Mouse (Mus musculus): ENCODE data around the gene Phf3. TPM values are rescaled to one million over a fixed set of nuclear protein-coding genes. Genes with fewer than 3 reads are reported as not detected.
"Not testable (repeated sequence)": the region's sequence is repeated elsewhere in the genome, so short reads cannot be mapped to it uniquely, and the experiment has no call there.

Gene Phf3
- total and polyA plus RNA-seq, 2 experiments from 2014 or later, result 31.6 to 40.9 TPM

DNA sequence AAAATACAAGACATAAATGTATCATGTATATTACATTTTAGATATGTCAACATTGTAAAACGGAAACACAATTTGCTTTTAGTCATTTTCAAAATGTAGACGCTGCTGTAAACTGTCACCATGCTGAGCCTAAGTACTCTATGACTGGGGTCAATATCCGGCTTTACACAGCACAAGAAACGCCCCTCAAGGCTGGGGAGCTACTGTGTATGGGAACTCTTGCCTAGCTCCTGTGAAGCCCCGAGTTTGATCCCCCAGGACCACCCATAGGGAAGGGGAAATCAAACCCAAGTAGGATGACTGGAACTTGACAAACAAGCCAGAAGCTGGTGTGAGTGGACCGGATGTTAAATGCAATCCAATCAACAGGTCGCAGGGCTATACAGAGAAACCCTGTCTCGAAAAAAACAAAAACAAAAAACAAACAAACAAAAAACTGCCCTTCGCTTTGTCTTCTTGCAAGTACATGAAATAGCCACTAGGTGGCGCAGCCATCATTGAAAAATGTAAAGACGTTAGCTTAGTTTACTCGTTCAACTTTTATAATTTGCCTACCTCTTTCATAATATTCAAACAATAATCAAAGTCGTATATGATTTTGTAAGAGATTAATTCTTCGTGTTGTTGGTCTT lies 95.2 kb downstream of the Phf3 start:
- no peaks in the 10 kb centered on the region for H3K4me1 ChIP-seq (ENCODE audit: insufficient read depth, low read length)
- H3K36me3 ChIP-seq (ENCODE audit: insufficient read depth, low read length), result no peaks in the 10 kb centered on the region
- H3K27me3 ChIP-seq (ENCODE audit: insufficient read depth, low read length), result no peaks in the 10 kb centered on the region
- no peak overlapping the region; the same call in 1 of the 2 replicates for H3K4me3 ChIP-seq (ENCODE audit: low read length)
- no peak overlapping the region for H3K27ac ChIP-seq
- TF ChIP-seq CTCF (IDR thresholded peaks at IDR 0.05; ENCODE audit: low read depth), result peak; percentile 85
- H3K9ac ChIP-seq (replicated peaks; ENCODE audit: low read length), result no peak overlapping the region
- peak overlapping the region; percentile 29 for H3K4me2 ChIP-seq (ENCODE audit: low read depth, low read length)
- H3K9me3 ChIP-seq (ENCODE audit: low read length), result no peaks in the 10 kb centered on the region
- ATAC-seq (0 out of 2 replicates have a peak, but pooled peaks have one; percentile 43), DNase-seq (ENCODE audit: low spot score) (peak; percentile 83)
- WGBS, result 16% methylated on average over 14 of the region's 14 CpGs

DNA sequence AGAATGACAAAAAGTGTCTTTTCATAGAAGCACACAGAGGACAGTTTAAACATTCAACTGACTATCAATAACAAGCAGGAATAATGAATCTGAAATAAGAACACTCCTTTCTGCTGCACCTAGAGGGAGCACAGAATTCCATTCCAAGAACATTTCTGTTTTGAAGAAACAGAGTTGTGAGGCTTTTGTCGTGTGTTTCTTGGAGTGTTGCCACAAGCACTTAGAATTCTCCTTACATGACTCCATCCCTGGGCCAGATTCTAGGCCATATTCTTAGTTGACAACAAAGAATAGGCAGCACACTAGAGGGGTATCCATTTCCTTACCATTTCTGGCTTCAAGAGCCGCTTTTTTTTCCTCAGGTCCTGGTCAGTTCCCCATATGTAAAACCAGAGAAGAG lies 97.5 kb downstream of the Phf3 start:
- no peaks in the 10 kb centered on the region for H3K27me3 ChIP-seq (ENCODE audit: insufficient read depth, low read length)
- DNase-seq (ENCODE audit: low spot score) (peak; percentile 11), ATAC-seq (no peak)
- no peak overlapping the region for H3K9ac ChIP-seq (replicated peaks; ENCODE audit: low read length)
- H3K4me1 ChIP-seq (ENCODE audit: insufficient read depth, low read length), result no peaks in the 10 kb centered on the region
- no peak overlapping the region for H3K4me3 ChIP-seq (ENCODE audit: low read length)
- WGBS, result 54% methylated on average over 2 of the region's 2 CpGs
- no peak overlapping the region for H3K27ac ChIP-seq
- H3K4me2 ChIP-seq (ENCODE audit: low read depth, low read length), result no peak overlapping the region
- peak; percentile 34 for TF ChIP-seq CTCF (IDR thresholded peaks at IDR 0.05; ENCODE audit: low read depth)
- H3K36me3 ChIP-seq (ENCODE audit: insufficient read depth, low read length), result no peaks in the 10 kb centered on the region
- H3K9me3 ChIP-seq (ENCODE audit: low read length), result no peaks in the 10 kb centered on the region

DNA sequence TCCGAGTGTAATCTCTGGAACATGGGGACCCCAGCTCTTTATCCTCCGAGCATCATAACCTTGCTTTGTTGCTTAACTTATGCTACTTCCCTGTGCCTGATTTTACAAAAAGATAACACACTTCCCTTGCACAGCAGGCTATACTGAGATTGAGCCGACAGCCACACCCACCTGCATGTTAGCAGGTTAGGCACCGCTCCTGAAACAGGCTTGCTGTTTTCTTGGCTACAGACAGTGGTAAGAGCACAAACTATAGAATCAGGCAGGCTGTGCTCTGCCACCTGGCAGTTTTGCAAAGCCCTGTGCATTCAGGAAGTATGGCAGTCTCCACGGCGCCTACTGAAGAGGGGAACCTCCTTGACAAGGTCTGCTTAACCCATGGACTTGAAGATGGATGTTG lies 100.1 kb downstream of the Phf3 start:
- Histone ChIP-seq H3K36me3 (ENCODE audit: insufficient read depth, low read length) (no peaks in the 10 kb centered on the region), H3K27ac (no peak overlapping the region), H3K9me3 (ENCODE audit: low read length) (no peaks in the 10 kb centered on the region), H3K27me3 (ENCODE audit: insufficient read depth, low read length) (no peaks in the 10 kb centered on the region), H3K4me1 (ENCODE audit: insufficient read depth, low read length) (no peaks in the 10 kb centered on the region), H3K9ac (replicated peaks; ENCODE audit: low read length) (no peak overlapping the region), H3K4me3 (ENCODE audit: low read length) (no peak overlapping the region), H3K4me2 (ENCODE audit: low read depth, low read length) (no peak overlapping the region)
- DNase-seq (ENCODE audit: low spot score) (no peak), ATAC-seq (no peak)
- no peak for TF ChIP-seq CTCF (IDR thresholded peaks at IDR 0.05; ENCODE audit: low read depth)
- 77% methylated on average over 6 of the region's 6 CpGs for WGBS

DNA sequence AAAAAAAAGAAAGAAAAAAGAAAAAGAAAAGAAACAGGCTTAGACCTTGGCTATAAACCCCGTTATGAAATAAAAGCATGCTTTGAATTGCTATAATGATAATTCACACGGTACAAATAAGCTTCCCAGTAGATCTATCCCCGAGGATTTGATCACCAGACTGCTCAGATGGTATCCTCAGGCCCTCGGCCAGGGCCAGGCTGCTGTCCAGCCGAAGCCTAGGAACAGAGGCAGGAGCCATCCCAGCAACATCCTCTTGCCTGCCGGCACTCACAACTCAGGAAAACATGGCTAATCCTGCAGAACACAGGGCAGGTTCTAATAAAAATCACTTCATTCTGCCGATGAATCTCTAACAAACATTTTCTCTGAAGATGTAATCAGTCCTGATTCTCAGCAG lies 100.9 kb downstream of the Phf3 start:
- Histone ChIP-seq H3K9me3 (ENCODE audit: low read length) (no peaks in the 10 kb centered on the region), H3K4me1 (ENCODE audit: insufficient read depth, low read length) (no peaks in the 10 kb centered on the region), H3K4me3 (ENCODE audit: low read length) (no peak overlapping the region), H3K27ac (no peak overlapping the region), H3K36me3 (ENCODE audit: insufficient read depth, low read length) (no peaks in the 10 kb centered on the region), H3K27me3 (ENCODE audit: insufficient read depth, low read length) (no peaks in the 10 kb centered on the region), H3K4me2 (ENCODE audit: low read depth, low read length) (no peak overlapping the region), H3K9ac (replicated peaks; ENCODE audit: low read length) (no peak overlapping the region)
- no peak for DNase-seq (ENCODE audit: low spot score)
- WGBS, result 78% methylated on average over 7 of the region's 7 CpGs
- no peak for ATAC-seq
- TF ChIP-seq CTCF (IDR thresholded peaks at IDR 0.05; ENCODE audit: low read depth), result no peak

- H3K27me3 ChIP-seq (ENCODE audit: insufficient read depth, low read length), result no peaks in the 10 kb centered on the region
- peak; percentile 53 for TF ChIP-seq CTCF (IDR thresholded peaks at IDR 0.05; ENCODE audit: low read depth)
- ATAC-seq, result peak; percentile 60; the same call in 1 of the 2 replicates
- DNase-seq (ENCODE audit: low spot score), result no peak
- H3K27ac ChIP-seq, result no peak overlapping the region
- H3K4me3 ChIP-seq (ENCODE audit: low read length), result no peak overlapping the region
- H3K36me3 ChIP-seq (ENCODE audit: insufficient read depth, low read length), result no peaks in the 10 kb centered on the region
- H3K9ac ChIP-seq (replicated peaks; ENCODE audit: low read length), result no peak overlapping the region
- no peaks in the 10 kb centered on the region for H3K4me1 ChIP-seq (ENCODE audit: insufficient read depth, low read length)
- 68% methylated on average over 6 of the region's 6 CpGs for WGBS
- no peaks in the 10 kb centered on the region for H3K9me3 ChIP-seq (ENCODE audit: low read length)
- H3K4me2 ChIP-seq (ENCODE audit: low read depth, low read length), result no peak overlapping the region
Observed at GRCm38 (mm10) chr1:30771772-30772171, 101.9 kb downstream of the Phf3 start.

- 85% methylated on average over 12 of the region's 16 CpGs for WGBS
- not testable (repeated sequence) for H3K4me2 ChIP-seq (ENCODE audit: low read depth, low read length); H3K27me3 ChIP-seq (ENCODE audit: insufficient read depth, low read length); H3K9me3 ChIP-seq (ENCODE audit: low read length); DNase-seq (ENCODE audit: low spot score); H3K4me3 ChIP-seq (ENCODE audit: low read length); H3K36me3 ChIP-seq (ENCODE audit: insufficient read depth, low read length); H3K27ac ChIP-seq; H3K4me1 ChIP-seq (ENCODE audit: insufficient read depth, low read length); H3K9ac ChIP-seq (replicated peaks; ENCODE audit: low read length)
- peak; percentile 47; the same call in 1 of the 2 replicates for ATAC-seq
Observed at GRCm38 (mm10) chr1:30770599-30770998, 103.1 kb downstream of the Phf3 start.

DNA sequence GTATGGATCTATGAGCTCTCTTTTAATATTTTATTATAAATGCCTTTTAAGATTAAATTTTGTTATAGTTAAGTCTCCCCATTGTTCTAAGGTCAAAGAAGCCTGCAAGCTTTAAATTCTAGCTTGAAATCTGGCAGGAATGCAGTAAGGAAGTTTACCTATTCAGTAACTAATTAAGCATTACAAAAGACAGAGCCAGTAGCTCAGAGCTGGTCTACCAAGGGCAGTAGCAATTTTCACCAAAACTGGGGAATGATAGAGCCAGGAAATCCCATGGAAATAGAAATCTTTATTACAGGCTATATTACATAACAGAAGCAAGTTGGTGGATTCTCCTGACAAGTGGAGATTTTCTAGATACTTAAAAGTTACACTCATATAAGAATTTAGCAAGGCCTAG lies 116.9 kb downstream of the Phf3 start:
- no peak overlapping the region for H3K4me2 ChIP-seq (ENCODE audit: low read depth, low read length)
- DNase-seq (ENCODE audit: low spot score) (no peak), ATAC-seq (no peak)
- H3K27me3 ChIP-seq (ENCODE audit: insufficient read depth, low read length), result no peaks in the 10 kb centered on the region
- H3K27ac ChIP-seq, result no peak overlapping the region
- no peaks in the 10 kb centered on the region for H3K36me3 ChIP-seq (ENCODE audit: insufficient read depth, low read length)
- no peak for TF ChIP-seq CTCF (IDR thresholded peaks at IDR 0.05; ENCODE audit: low read depth)
- no peaks in the 10 kb centered on the region for H3K4me1 ChIP-seq (ENCODE audit: insufficient read depth, low read length)
- H3K9ac ChIP-seq (replicated peaks; ENCODE audit: low read length), result no peak overlapping the region
- H3K4me3 ChIP-seq (ENCODE audit: low read length), result no peak overlapping the region
- H3K9me3 ChIP-seq (ENCODE audit: low read length), result no peaks in the 10 kb centered on the region

Data from hindbrain, postnatal 0 days (tissue).